Mouse (Mus musculus): ENCODE data around the gene Lsg1. TPM values are rescaled to one million over a fixed set of nuclear protein-coding genes. Genes with fewer than 3 reads are reported as not detected.

Lsg1 gene
- polyA plus RNA-seq, 1 experiment from 2014 or later: 23.1 TPM

DNA sequence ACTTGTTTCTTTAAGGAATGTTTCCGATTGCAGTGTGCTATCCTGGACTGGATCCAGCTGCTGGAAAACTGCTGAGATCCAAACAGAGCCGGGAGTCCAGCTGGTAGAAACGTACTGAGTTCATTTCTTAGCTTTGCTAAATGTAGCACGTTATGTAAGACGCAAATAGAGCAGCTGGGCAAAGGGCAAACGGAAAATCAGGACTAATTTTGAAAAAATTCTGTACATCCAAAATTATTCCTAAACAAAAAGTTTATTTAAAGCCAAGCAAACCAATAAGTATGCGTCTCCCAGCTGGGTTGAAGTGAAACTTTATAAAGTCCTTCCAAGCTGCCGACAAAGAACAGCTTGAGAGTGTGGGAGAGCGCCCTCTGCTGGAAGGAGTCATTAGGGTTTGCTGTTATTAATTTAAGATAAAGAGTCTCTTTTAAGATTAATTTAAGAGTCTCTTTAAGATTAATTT lies 67.0 kb downstream of the Lsg1 start:
- H3K27ac ChIP-seq (ENCODE audit: low read depth, low read length): no peak overlapping the region
- no peaks in the 10 kb centered on the region for H3K36me3 ChIP-seq (ENCODE audit: control insufficient read depth, insufficient read depth)
- peak overlapping the region; percentile 32 for H3K4me3 ChIP-seq (ENCODE audit: low read depth, low read length)
- no peaks in the 10 kb centered on the region for H3K9me3 ChIP-seq (ENCODE audit: control insufficient read depth)
- WGBS: 16% methylated on average over 9 of the region's 9 CpGs
- H3K27me3 ChIP-seq (replicated peaks; ENCODE audit: control insufficient read depth, insufficient read depth, low read length): no peaks in the 10 kb centered on the region
- no peak for ATAC-seq
- H3K4me2 ChIP-seq (replicated peaks; ENCODE audit: low read depth): peak overlapping the region; percentile 57
- H3K4me1 ChIP-seq (replicated peaks; ENCODE audit: control insufficient read depth, insufficient read depth, low read length): no peaks in the 10 kb centered on the region
- H3K9ac ChIP-seq (ENCODE audit: low read depth, low read length): no peak overlapping the region
- peak; percentile 87 for TF ChIP-seq CTCF (IDR thresholded peaks at IDR 0.05; ENCODE audit: low read depth)

GRCm38 (mm10) chr16:30518635-30519034 lies 68.8 kb downstream of the Lsg1 start:
- no peak overlapping the region for H3K9ac ChIP-seq (ENCODE audit: low read depth, low read length)
- TF ChIP-seq CTCF (IDR thresholded peaks at IDR 0.05; ENCODE audit: low read depth): no peak
- H3K36me3 ChIP-seq (ENCODE audit: control insufficient read depth, insufficient read depth): no peaks in the 10 kb centered on the region
- H3K9me3 ChIP-seq (ENCODE audit: control insufficient read depth): no peaks in the 10 kb centered on the region
- whole genome bisulfite sequencing: 71% methylated on average over 9 of the region's 9 CpGs
- no peak for ATAC-seq
- H3K4me2 ChIP-seq (replicated peaks; ENCODE audit: low read depth): no peak overlapping the region
- no peaks in the 10 kb centered on the region for H3K27me3 ChIP-seq (replicated peaks; ENCODE audit: control insufficient read depth, insufficient read depth, low read length)
- H3K4me3 ChIP-seq (ENCODE audit: low read depth, low read length): no peak overlapping the region
- no peaks in the 10 kb centered on the region for H3K4me1 ChIP-seq (replicated peaks; ENCODE audit: control insufficient read depth, insufficient read depth, low read length)
- no peak overlapping the region for H3K27ac ChIP-seq (ENCODE audit: low read depth, low read length)

DNA sequence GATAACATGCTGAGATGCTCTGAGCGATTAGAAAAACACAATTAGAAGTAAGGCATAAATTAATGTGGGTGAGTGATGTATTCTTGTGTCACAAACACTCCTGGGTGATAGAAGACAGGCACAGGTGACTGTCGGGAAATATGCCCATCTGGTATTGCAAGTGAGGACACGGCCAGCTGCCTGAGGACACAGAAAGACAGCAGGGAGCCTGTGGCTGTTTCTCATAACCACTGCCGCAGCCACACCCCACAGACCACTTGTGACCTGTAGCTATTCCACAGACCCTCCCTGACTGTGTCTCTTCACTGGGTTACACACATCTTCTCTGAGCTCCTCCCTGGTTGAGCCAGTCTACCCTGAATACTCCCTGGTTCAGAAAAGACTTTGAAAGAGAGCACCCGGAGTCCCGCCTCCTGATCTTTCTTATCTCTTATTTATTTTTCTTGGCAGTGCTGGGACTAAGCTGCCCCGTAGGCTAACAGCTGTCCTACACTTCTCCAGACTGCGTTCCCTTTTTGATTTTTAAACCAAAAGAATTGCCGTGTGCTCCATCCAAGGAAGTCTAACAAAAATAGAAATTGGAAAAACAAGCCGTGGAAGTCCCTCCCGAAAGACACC lies 69.6 kb downstream of the Lsg1 start:
- TF ChIP-seq CTCF (IDR thresholded peaks at IDR 0.05; ENCODE audit: low read depth): no peak
- H3K9me3 ChIP-seq (ENCODE audit: control insufficient read depth): no peaks in the 10 kb centered on the region
- H3K9ac ChIP-seq (ENCODE audit: low read depth, low read length): no peak overlapping the region
- 27% methylated on average over 11 of the region's 11 CpGs for WGBS
- no peaks in the 10 kb centered on the region for H3K4me1 ChIP-seq (replicated peaks; ENCODE audit: control insufficient read depth, insufficient read depth, low read length)
- H3K4me3 ChIP-seq (ENCODE audit: low read depth, low read length): no peak overlapping the region
- no peaks in the 10 kb centered on the region for H3K27me3 ChIP-seq (replicated peaks; ENCODE audit: control insufficient read depth, insufficient read depth, low read length)
- no peak overlapping the region for H3K27ac ChIP-seq (ENCODE audit: low read depth, low read length)
- peak overlapping the region; percentile 41 for H3K4me2 ChIP-seq (replicated peaks; ENCODE audit: low read depth)
- ATAC-seq: no peak
- no peaks in the 10 kb centered on the region for H3K36me3 ChIP-seq (ENCODE audit: control insufficient read depth, insufficient read depth)

GRCm38 (mm10) chr16:30516993-30517392 lies 70.4 kb downstream of the Lsg1 start:
- no peak overlapping the region for H3K4me2 ChIP-seq (replicated peaks; ENCODE audit: low read depth)
- no peak overlapping the region for H3K27ac ChIP-seq (ENCODE audit: low read depth, low read length)
- H3K9ac ChIP-seq (ENCODE audit: low read depth, low read length): no peak overlapping the region
- no peaks in the 10 kb centered on the region for H3K27me3 ChIP-seq (replicated peaks; ENCODE audit: control insufficient read depth, insufficient read depth, low read length)
- H3K4me1 ChIP-seq (replicated peaks; ENCODE audit: control insufficient read depth, insufficient read depth, low read length): no peaks in the 10 kb centered on the region
- no peak overlapping the region for H3K4me3 ChIP-seq (ENCODE audit: low read depth, low read length)
- ATAC-seq: no peak
- 91% methylated on average over 9 of the region's 9 CpGs for WGBS
- TF ChIP-seq CTCF (IDR thresholded peaks at IDR 0.05; ENCODE audit: low read depth): no peak
- no peaks in the 10 kb centered on the region for H3K9me3 ChIP-seq (ENCODE audit: control insufficient read depth)
- H3K36me3 ChIP-seq (ENCODE audit: control insufficient read depth, insufficient read depth): no peaks in the 10 kb centered on the region

- Histone ChIP-seq H3K4me1 (replicated peaks; ENCODE audit: control insufficient read depth, insufficient read depth, low read length) (no peaks in the 10 kb centered on the region), H3K27ac (ENCODE audit: low read depth, low read length) (no peak overlapping the region), H3K4me2 (replicated peaks; ENCODE audit: low read depth) (no peak overlapping the region), H3K4me3 (ENCODE audit: low read depth, low read length) (no peak overlapping the region), H3K9ac (ENCODE audit: low read depth, low read length) (no peak overlapping the region), H3K27me3 (replicated peaks; ENCODE audit: control insufficient read depth, insufficient read depth, low read length) (no peaks in the 10 kb centered on the region), H3K36me3 (ENCODE audit: control insufficient read depth, insufficient read depth) (no peaks in the 10 kb centered on the region), H3K9me3 (ENCODE audit: control insufficient read depth) (no peaks in the 10 kb centered on the region)
- 74% methylated on average over 12 of the region's 12 CpGs for WGBS
- ATAC-seq: no peak
- peak; percentile 70 for TF ChIP-seq CTCF (IDR thresholded peaks at IDR 0.05; ENCODE audit: low read depth)
Observed at GRCm38 (mm10) chr16:30515418-30515817, 72.0 kb downstream of the Lsg1 start.

- Histone ChIP-seq H3K27me3 (replicated peaks; ENCODE audit: control insufficient read depth, insufficient read depth, low read length) (no peaks in the 10 kb centered on the region), H3K9ac (ENCODE audit: low read depth, low read length) (no peak overlapping the region), H3K4me1 (replicated peaks; ENCODE audit: control insufficient read depth, insufficient read depth, low read length) (no peaks in the 10 kb centered on the region), H3K4me3 (ENCODE audit: low read depth, low read length) (no peak overlapping the region), H3K27ac (ENCODE audit: low read depth, low read length) (no peak overlapping the region), H3K4me2 (replicated peaks; ENCODE audit: low read depth) (no peak overlapping the region), H3K9me3 (ENCODE audit: control insufficient read depth) (no peaks in the 10 kb centered on the region), H3K36me3 (ENCODE audit: control insufficient read depth, insufficient read depth) (no peaks in the 10 kb centered on the region)
- ATAC-seq: no peak
- 73% methylated on average over 20 of the region's 20 CpGs for WGBS
- TF ChIP-seq CTCF (IDR thresholded peaks at IDR 0.05; ENCODE audit: low read depth): no peak
Observed at GRCm38 (mm10) chr16:30513050-30514024, 74.1 kb downstream of the Lsg1 start.

All from intestine, postnatal 0 days (tissue).